Mouse (Mus musculus) mouse embryonic stem cell (cell line): ENCODE results near the gene Dpm1.

Source experiments
- in situ Hi-C, 2 experiments: fragments of 300-500 bp; cut with MboI; formaldehyde crosslinking; loops; 1 replicate in 1 of 2; 3 replicates in 1 of 2; pipeline ENCODE4 v1.14.3; 2019 to 2020; ENCODE audit warnings: low sequenced_read_pairs in 2 of 2, low pct_unique_long_range_greater_than_20kb in 1 of 2, mixed read lengths in 1 of 2; ENCODE audit not compliant: unreplicated experiment in 1 of 2

Gene Dpm1

GRCm38 (mm10) chr2:168230026-168230728, at the start of gene Dpm1, which contains the start of the genes Gm20716 and Mocs3:
Gene Dpm1 (minus strand): TSS chr2:168230591.
Gene Gm20716 (minus strand): TSS chr2:168230364.
Gene Mocs3 (plus strand): TSS chr2:168230622.
- in situ Hi-C loops = no loop called here

GRCm38 (mm10) chr2:168274374-168274935, 44.1 kb upstream of the Dpm1 start:
- in situ Hi-C loops = loop anchor here (25.0 kb wide), 3 partner anchors 163 to 588 kb away; no protein-coding TSS in a partner anchor

- in situ Hi-C loops = loop anchor here (25.0 kb wide), 3 partner anchors 164 to 589 kb away; no protein-coding TSS in a partner anchor
Measured at GRCm38 (mm10) chr2:168273387-168273786, 43.0 kb upstream of the Dpm1 start.

- in situ Hi-C loops = loop anchor here (25.0 kb wide), 3 partner anchors 169 to 594 kb away; no protein-coding TSS in a partner anchor
Measured at GRCm38 (mm10) chr2:168268033-168268432, 37.6 kb upstream of the Dpm1 start.

- in situ Hi-C loops = loop anchor here (25.0 kb wide), 3 partner anchors 176 to 601 kb away; no protein-coding TSS in a partner anchor
Measured at GRCm38 (mm10) chr2:168260900-168261299, 30.5 kb upstream of the Dpm1 start.

- in situ Hi-C loops = loop anchor here (25.0 kb wide), 3 partner anchors 177 to 602 kb away; no protein-coding TSS in a partner anchor
Measured at GRCm38 (mm10) chr2:168260124-168260523, 29.7 kb upstream of the Dpm1 start.

- in situ Hi-C loops = loop anchor here (10.0 to 25.0 kb wide), 4 partner anchors 178 to 603 kb away; no protein-coding TSS in a partner anchor
Measured at GRCm38 (mm10) chr2:168259046-168259445, 28.7 kb upstream of the Dpm1 start.

- in situ Hi-C loops = loop anchor here (10.0 to 25.0 kb wide), 4 partner anchors 180 to 605 kb away; no protein-coding TSS in a partner anchor
Measured at GRCm38 (mm10) chr2:168257188-168257587, 26.8 kb upstream of the Dpm1 start.

- in situ Hi-C loops = loop anchor here (10.0 to 25.0 kb wide), 4 partner anchors 181 to 606 kb away; no protein-coding TSS in a partner anchor
Measured at GRCm38 (mm10) chr2:168256506-168256905, 26.1 kb upstream of the Dpm1 start.

- in situ Hi-C loops = loop anchor here (10.0 to 25.0 kb wide), 4 partner anchors 183 to 608 kb away; no protein-coding TSS in a partner anchor
Measured at GRCm38 (mm10) chr2:168253822-168254221, 23.4 kb upstream of the Dpm1 start.

GRCm38 (mm10) chr2:168252639-168253292, 22.4 kb upstream of the Dpm1 start:
- in situ Hi-C loops = loop anchor here (10.0 to 25.0 kb wide), 4 partner anchors 185 to 610 kb away; no protein-coding TSS in a partner anchor

GRCm38 (mm10) chr2:168250270-168250669, 19.9 kb upstream of the Dpm1 start:
- in situ Hi-C loops = loop anchor here (10.0 to 25.0 kb wide), 4 partner anchors 187 to 612 kb away; no protein-coding TSS in a partner anchor

GRCm38 (mm10) chr2:168248856-168249245, 18.5 kb upstream of the Dpm1 start:
- in situ Hi-C loops = no loop called here

- in situ Hi-C loops = no loop called here
Measured at GRCm38 (mm10) chr2:168248167-168248855, 17.9 kb upstream of the Dpm1 start.

- in situ Hi-C loops = no loop called here
Measured at GRCm38 (mm10) chr2:168245571-168245970, 15.2 kb upstream of the Dpm1 start.

GRCm38 (mm10) chr2:168243278-168243677, 12.9 kb upstream of the Dpm1 start:
- in situ Hi-C loops = no loop called here

- in situ Hi-C loops = no loop called here
Measured at GRCm38 (mm10) chr2:168242841-168243240, 12.4 kb upstream of the Dpm1 start.

- in situ Hi-C loops = no loop called here
Measured at GRCm38 (mm10) chr2:168238335-168238734, 7.9 kb upstream of the Dpm1 start.
